Mouse (Mus musculus): ENCODE measurements around the gene Rhot2.

The Rhot2 gene

DNA sequence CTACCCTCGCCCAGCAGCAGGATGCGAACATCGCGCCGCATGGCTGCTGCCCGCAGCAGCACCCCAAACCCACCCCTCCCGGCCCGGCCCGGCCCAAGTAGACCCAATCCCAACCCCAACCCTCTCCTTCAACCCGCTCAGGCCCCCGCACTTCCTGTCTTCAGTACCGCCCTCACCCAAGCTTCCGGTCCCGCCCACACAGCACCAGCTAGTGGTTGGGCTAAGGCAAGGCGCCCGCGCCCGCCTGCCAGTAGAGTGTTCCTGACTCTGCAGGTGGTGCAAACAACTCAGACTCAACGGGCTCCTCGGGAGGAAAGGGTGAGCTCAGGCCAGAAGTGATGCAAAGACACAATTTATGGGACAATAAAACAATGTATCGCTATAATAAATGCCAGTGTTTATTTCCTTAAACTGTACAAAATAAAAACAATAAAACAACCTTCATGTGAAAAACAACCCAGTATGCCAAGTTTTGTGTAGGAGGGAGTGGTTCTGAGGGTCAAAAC is at the start of gene Rhot2:
TSS of gene Rhot2 (minus strand) at position 456 of the 506 bp plus-strand sequence.
- in situ Hi-C loops (cut with MboI; ENCODE audit: unreplicated experiment in 2 of 2): no loop called here

DNA sequence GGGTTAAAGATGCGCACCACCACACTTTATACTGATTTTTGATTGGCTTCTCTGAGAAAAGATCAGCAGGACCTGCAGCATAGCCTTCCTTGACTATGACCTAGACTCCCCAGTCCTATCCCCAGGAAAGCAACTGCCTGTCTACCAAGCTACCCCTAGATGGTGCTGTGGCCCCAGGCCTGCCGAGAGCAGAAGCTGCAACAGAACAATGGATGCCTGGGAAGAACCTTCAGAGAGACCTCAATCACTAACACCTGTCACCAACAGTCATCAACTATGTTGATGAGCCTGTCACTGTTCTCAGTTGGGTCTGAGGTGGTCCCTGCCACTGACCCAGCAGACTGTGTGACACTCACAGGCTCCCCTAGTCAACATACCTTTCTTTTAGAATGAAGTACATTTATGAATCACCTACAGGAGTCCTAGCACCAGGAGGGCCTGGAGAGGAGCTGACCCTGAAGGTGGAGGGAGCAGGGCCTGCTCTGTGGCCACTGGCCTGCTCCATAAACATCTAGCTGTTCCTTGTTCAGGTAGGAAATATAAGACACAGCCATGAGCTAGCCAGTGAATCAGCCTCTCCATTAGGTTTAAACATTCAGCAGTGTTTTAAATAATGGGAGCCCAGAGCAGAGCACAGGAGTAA is 49.4 kb upstream of the Rhot2 start:
- in situ Hi-C loops (cut with MboI; ENCODE audit: unreplicated experiment in 2 of 2): loop anchor here (5.0 kb wide), 2 partner anchors 118 to 198 kb away; partner anchors contain the start of gene Decr2 (in 1 of the 2)

DNA sequence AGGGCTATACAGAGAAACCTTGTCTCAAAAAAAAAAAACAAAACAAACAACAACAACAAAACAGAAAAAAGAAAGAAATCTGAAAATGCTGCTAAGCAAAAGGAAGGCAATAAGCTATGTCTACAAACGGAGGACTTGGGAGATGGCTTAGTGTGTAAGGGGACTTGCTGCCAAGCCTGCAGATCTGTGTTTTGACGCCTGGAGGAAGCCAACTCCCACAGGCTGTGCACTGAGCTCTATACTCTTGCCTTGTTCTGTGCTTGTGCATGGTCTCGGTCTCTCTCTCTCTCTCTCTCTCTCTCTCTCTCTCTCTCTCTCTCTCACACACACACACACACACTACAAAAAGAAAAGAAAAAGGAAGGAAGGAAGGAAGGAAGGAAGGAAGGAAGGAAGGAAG is 44.2 kb upstream of the Rhot2 start:
- in situ Hi-C loops (cut with MboI; ENCODE audit: unreplicated experiment in 2 of 2): loop anchor here in 1 of 2 experiments (10.0 kb wide), 1 partner anchor 206 kb away; the partner anchor contains the start of genes Decr2 and Nme4

DNA sequence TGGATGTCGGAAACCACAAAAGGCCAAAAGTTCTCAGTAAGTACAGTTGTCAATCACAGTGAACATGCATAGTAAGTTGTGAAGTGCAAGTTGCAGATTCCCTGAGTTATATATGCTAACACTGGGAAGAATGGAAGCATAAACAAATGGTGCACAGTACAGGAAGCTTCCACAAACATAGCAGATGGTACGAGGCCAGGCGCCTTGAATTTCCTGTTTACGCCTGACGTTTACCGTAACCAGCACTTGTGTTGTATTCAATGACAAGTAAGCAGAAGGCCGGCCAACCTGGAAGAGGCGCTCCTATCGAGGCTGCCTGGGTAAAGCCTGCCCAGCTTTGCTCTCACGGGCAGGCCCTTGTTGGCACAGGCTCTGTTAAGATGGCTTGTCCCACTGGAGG is 42.8 kb upstream of the Rhot2 start:
- in situ Hi-C loops (cut with MboI; ENCODE audit: unreplicated experiment in 2 of 2): loop anchor here in 1 of 2 experiments (10.0 kb wide), 1 partner anchor 207 kb away; the partner anchor contains the start of genes Decr2 and Nme4

DNA sequence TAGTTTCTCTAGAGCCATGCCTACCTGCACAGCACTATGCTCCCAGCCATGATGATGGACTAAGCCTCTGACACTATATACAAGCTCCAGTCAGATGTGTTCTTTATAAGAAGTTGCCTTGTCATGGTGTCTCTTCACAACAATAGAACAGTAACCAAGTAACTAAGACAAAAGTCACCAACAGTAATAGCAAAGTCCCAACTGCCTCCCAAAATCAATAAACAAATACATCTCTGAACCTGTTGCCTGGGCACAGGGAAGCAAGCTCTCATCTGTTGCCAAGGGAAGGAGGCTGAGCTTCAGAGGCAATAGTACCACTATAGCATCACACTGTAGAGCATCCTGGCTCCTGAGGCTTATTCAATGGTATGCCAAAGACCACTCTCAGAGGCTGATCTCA is 42.2 kb upstream of the Rhot2 start:
- in situ Hi-C loops (cut with MboI; ENCODE audit: unreplicated experiment in 2 of 2): loop anchor here in 1 of 2 experiments (10.0 kb wide), 1 partner anchor 208 kb away; the partner anchor contains the start of genes Decr2 and Nme4

DNA sequence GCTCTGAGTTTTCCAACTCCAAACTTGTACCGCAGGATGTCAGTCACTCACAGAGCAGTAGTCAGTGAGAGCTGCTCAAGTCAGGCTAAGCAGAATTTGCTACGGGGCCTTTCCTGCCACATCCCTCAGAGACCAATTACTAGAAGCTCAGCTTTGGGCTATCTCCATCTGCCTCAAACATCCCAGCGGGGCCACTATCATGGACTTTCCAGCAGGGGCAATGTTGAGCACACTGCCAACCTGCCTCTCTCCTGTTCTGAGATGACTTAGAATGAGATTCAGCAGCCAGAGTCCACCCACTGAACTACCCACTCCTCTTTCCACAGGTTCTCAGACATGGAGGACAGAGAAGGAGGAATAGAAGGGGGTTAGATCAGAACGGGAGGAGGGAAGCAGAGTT is 41.0 kb upstream of the Rhot2 start:
- in situ Hi-C loops (cut with MboI; ENCODE audit: unreplicated experiment in 2 of 2): loop anchor here in 1 of 2 experiments (10.0 kb wide), 1 partner anchor 209 kb away; the partner anchor contains the start of genes Decr2 and Nme4

DNA sequence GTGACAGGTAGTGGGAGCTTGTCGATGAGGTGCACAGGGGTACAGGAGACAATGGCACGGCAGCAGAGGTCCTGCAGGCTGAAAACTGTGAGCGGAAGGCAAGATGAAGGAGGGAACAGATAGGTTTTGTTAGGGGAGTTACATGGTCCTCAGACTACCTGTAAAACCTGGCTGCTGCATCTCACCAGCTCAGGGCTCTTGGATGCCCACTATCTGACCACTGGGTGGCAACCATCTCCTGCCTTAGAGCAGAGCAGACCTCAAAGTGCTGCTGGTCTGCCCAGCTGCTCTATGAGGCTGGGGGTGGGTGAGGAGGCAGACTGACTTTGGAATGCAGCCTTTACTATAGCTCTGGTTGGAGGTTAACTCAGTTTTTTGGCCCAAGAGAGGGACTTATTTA is 39.2 kb upstream of the Rhot2 start:
- in situ Hi-C loops (cut with MboI; ENCODE audit: unreplicated experiment in 2 of 2): loop anchor here in 1 of 2 experiments (10.0 kb wide), 1 partner anchor 211 kb away; the partner anchor contains the start of genes Decr2 and Nme4

DNA sequence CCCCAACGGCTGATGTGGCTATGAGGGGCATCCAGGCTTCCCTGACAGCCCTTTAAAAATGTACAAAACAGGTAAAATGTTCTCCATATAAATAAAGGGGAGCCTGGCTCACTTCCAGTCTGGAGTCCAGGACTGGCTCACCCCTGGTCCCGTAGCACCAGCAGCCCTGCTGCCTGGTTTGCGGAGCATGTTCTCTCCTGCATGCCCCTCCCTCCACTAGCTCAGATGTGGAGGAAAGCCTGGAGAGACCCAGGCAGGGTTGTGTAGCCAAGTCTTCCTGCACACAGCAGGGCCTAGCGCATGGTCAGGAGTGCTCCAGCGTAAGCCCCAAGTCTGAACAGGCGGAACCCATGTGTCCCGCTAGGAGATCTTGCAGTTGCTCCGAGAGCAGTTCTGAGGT is 38.6 kb upstream of the Rhot2 start:
- in situ Hi-C loops (cut with MboI; ENCODE audit: unreplicated experiment in 2 of 2): loop anchor here in 1 of 2 experiments (10.0 kb wide), 1 partner anchor 212 kb away; the partner anchor contains the start of genes Decr2 and Nme4

DNA sequence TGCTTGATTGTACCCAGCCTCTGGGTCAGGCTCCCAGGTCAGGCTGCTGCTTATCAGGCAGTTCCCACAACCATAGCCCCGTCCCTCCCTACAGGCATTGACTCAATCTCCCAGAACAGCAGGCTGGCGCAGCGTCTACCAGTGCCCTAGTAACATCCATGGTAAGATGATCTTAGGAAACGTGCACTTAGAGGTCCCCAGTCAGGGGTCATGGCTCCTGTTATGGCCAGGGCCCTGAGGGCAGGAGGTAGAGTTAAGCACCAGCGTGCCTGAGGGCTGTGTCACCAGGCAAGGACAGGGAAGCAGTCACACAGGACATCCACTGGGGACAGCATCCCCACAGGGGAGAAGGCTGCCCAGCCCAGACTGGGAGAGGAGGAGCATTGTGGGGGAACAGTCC is 37.7 kb upstream of the Rhot2 start:
- in situ Hi-C loops (cut with MboI; ENCODE audit: unreplicated experiment in 2 of 2): loop anchor here in 1 of 2 experiments (10.0 kb wide), 1 partner anchor 212 kb away; the partner anchor contains the start of genes Decr2 and Nme4

DNA sequence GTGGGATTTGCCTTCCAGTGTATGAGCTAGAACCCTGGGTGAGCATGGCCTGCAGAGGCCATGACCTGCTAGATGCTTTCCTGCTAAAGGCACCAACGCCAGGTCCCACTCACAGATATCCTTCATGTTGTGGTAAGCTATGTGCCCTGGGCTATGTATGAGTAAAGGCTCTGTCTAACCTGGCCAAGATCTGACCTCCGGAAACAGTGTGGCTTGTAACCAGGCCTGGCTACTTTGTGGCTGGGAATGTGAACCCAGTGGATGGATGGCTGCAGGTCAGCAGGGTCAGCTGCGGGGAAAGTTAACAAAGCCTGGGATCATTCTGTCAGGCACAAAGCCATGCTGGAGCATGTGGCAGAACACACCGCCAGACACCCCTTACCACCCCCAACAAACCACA is 37.0 kb upstream of the Rhot2 start:
- in situ Hi-C loops (cut with MboI; ENCODE audit: unreplicated experiment in 2 of 2): loop anchor here in 1 of 2 experiments (10.0 kb wide), 1 partner anchor 213 kb away; the partner anchor contains the start of genes Decr2 and Nme4

DNA sequence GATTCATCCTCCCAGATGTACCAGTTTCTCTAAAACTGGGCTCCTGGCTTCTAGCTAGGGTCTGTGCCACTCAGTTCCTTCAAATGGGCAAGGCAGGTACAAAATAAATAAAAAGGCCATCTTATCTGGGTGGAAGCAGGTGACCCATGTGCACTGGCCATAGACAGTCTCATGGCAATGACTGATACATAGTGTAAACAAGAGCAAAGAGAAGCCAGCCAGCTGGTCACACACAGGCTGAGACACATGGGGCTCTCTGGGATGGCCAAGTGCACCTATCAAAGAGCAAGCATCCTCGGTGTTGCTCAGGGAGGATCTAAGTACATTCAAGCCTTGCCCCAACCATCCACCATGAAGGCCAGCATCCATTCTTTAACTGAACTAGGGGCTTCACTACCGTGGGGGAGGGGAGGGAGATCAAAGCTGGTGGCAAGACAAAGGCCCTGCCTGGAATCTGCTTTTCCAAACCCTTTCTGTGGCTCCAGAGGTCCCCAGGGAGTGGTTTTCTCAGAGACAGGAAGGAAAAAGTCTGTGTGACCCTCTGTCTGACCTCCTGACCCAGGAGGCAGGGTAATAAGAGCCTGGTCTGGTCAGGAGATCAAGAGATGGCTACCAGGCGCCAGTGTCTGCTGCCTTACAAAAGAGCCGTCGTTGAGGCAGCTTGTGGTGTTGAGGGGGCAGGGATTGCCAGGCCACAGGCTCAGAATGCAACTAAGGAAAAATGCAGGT is 36.4 kb upstream of the Rhot2 start:
- in situ Hi-C loops (cut with MboI; ENCODE audit: unreplicated experiment in 2 of 2): loop anchor here in 1 of 2 experiments (10.0 kb wide), 1 partner anchor 214 kb away; the partner anchor contains the start of genes Decr2 and Nme4

DNA sequence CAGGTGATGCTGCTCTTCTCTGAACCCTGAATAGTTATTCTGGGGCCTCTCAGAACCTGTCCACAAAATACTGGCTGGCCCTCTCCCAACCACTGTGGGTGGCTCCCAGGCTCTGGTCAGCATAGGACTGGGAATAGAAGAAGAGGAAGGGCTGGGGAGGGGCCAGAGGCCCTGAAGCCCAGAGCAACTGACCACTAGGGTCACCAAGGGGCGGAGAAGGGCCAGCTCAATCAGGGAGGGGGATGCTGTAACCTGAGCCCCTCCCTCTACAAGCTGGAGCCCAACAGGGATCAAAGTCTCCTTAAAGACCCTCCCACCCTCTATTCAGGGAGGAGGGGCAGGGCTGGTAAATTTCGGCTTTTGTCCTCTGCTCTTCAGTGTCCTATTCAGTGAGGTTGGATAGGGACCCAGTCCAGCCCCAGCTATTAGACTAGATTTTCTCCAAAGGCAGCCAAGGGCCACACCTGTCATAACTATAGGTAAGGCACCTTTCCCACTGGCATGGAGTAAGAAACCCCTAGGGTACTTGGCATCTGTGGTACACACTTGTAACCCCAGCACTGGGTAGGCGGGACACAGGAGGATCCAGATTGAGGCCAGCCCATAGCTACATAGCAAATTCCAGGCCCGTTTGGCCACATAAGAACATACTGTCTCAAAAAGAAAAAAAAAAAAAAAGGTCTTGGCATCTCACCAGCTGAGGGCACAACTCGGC is 35.7 kb upstream of the Rhot2 start, which contains the start of gene Wfikkn1:
TSS of gene Wfikkn1 (minus strand) at position 663 of the 715 bp plus-strand sequence.
- in situ Hi-C loops (cut with MboI; ENCODE audit: unreplicated experiment in 2 of 2): loop anchor here in 1 of 2 experiments (10.0 kb wide), 1 partner anchor 214 kb away; the partner anchor contains the start of genes Decr2 and Nme4

DNA sequence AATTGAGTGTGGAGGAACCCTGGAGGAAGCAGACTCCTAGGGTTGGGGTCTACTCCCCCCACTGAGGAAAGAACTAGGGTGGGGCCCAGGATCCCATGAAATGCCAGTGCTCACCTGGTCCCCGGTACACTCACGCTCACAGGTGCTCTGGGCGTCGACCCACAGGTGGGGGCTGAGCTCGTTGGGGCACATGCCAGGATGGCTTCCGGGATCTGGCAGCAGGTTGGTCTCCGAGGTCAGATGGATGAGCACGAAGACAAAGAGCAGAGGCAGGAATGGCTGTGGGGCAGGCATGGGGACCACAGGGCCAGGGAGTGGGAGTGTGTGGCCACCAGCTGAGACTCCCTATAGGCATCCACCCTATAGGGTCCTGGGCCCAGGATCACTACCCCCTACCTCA is 35.1 kb upstream of the Rhot2 start:
- in situ Hi-C loops (cut with MboI; ENCODE audit: unreplicated experiment in 2 of 2): loop anchor here in 1 of 2 experiments (10.0 kb wide), 1 partner anchor 215 kb away; the partner anchor contains the start of genes Decr2 and Nme4

DNA sequence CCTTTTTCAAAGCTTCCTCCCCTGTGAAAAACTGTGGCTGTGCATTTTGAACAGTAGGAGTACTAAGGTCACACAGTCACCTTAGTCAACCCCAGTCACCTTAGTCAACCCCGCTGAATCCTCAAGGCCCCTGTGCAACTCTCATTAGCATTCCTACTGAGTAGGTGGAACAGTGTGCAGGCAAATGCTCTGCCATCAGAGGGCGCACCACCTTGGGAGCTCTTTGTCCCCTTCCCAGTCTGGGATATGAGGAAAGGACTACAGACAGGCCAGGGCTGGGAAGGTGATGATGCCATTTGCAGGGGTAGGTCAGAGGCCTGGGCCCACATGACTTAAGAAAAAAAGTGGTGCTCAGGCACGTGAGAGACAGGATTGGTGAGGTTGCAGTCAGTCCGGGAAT is 34.6 kb upstream of the Rhot2 start:
- in situ Hi-C loops (cut with MboI; ENCODE audit: unreplicated experiment in 2 of 2): no loop called here

DNA sequence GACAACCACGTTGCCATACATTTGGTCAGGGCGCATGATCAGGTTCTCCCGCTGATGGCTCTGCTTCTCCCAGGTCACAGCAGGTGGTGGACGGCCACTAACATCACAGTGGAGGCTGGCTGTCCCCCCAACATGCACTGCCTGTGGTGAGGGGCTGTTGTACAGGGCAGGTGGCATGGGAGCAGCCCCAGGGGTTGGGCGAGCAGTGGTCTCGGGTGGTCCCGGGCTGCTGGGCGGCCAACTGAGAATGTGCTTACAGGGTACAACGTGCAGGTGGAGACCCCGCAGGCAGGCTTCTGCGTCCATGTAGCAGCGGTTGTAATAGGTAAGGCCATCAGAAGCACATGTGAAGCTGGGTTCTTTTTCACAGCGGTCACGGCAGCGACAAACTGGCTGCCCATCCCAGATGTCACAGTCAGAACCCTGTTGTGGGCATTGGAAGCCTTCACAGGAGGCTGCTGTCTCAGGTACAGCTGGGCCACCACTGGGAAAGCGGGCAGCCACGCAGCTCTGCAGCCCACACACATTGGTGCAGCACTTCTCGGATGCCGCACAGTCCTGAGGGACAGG is 34.0 kb upstream of the Rhot2 start:
- in situ Hi-C loops (cut with MboI; ENCODE audit: unreplicated experiment in 2 of 2): no loop called here

DNA sequence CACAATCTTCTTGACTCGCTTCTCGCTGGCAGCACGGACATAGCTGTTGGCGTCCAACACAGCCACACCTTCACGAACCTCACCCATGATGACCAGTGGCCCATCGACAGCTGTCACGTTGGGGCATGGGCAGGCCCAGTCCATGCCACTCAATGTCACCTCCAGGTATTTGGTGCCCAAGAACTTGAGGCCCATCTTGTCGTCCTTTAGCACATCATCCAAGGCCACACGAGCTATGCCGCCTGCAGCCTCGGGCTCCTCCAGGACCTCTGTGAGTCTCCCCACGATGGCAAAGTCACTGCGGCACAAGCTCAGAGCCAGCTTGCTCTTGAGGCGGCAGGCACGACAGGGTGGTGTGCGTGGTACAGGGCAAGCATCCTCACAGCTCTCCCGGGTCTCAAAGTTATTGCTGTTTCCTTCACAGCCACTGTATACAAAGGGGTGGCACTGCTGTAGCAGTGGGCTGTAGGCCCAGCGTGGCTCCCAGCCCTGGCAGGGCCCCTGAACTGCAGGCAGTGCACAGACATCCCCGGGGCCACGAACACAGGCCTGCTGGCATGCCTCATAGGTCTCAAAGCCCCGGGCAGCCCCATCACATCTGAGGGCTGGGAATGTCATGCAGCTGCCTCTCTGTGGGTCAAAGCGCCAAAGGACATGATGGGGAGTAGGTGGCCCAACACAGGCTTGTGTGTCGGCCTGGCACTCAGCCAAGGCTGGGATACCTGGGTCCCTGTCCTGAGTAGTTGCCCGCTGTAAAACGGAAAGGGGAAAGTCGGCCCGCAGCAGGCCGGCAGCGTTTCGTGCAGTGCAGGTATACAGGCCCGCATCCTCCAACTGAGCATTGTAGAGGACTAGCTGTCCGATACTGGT is 33.3 kb upstream of the Rhot2 start:
- in situ Hi-C loops (cut with MboI; ENCODE audit: unreplicated experiment in 2 of 2): no loop called here

DNA sequence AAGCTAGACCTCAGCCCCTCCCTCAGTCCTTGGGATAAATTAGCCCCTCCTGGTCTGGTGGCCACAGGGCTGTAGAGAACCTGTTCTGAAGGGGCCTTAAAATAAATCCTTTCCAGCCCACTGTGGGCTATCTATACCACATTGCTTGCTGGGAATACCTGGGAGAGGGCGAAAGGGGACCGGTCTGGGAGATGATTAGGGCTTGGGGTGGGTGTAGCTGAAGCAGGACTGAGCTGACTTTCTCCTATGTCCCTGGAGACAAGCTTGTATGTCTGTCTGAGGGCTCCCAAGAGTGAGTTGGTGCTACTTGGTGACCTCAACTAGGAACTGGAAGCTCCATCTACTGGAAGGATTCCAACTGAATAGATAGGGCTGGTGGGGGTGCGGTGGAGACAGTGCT is 32.4 kb upstream of the Rhot2 start:
- in situ Hi-C loops (cut with MboI; ENCODE audit: unreplicated experiment in 2 of 2): no loop called here

DNA sequence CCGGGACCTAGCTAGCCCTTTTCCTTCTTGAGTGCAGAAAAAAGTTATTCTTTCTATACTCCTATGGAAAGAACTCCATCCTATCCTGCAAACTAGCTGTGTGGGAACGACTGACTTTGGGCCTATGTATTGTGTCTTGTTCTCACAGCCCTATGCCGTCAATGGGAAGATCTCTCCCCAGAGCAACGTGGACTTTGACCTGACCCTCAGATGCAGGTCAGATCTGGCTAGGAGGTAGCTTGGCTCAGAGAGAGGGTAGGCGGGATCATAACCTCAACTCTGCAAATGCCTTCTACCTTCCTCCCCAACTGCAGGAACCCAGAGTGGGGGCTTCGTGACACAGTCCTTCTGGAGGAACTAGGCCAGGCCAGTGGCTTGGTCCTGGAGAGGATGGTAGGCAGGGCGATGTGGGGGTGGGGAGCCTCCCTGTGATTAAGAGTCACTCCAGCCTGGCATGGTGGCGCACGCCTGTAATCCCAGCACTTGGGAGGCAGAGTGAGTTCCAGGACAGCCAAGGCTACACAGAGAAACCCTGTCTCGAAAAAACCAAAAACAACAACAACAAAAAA is 31.8 kb upstream of the Rhot2 start:
- in situ Hi-C loops (cut with MboI; ENCODE audit: unreplicated experiment in 2 of 2): no loop called here
